In genomic region chr5:147641452-147641851, GRCm38 (mm10) we compare ENCODE assay signal across 22 mouse cellular contexts.
DNase-seq lines count a peak whose midpoint lies in the region; ATAC-seq and TF ChIP-seq lines count a peak whose summit lies in the region.
"Had no signal": no experiment of that assay in that cellular context is flagged by ENCODE, and none has a peak within 500 bp of the region (broad histone marks: within the 10 kb centered on the region; RNA-seq: fewer than 3 reads in every experiment).

No protein-coding gene starts in this region.

- peaks cover 22% of the 10 kb centered on the region for H3K4me1 ChIP-seq in heart, embryonic 10.5 days
- H3K4me1 ChIP-seq in kidney, embryonic 15.5 days, result peaks cover 26% of the 10 kb centered on the region
- H3K4me1 ChIP-seq in lung, adult 2 months (ENCODE audit: control insufficient read depth, insufficient read depth, low read length), result peaks cover 23% of the 10 kb centered on the region

- no peak for TF ChIP-seq CTCF in lung, adult 2 months (IDR thresholded peaks at IDR 0.05; ENCODE audit: insufficient read depth, low read length)

- WGBS in heart, embryonic 10.5 days, result 60% methylated on average over 7 of the region's 7 CpGs
- 38% methylated on average over 7 of the region's 7 CpGs for WGBS in kidney, embryonic 15.5 days
- WGBS in lung, adult 2 months, result 32% methylated on average over 7 of the region's 7 CpGs

- H3K4me3 ChIP-seq in heart, embryonic 10.5 days, result no peak overlapping the region
- no peak overlapping the region for H3K4me3 ChIP-seq in kidney, embryonic 15.5 days (replicated peaks)
- H3K4me3 ChIP-seq in lung, adult 2 months (replicated peaks; ENCODE audit: extremely low read depth, low read depth, low read length), result no peak overlapping the region
- H3K4me3 ChIP-seq: embryonic facial prominence, embryonic 15.5 days; forebrain, embryonic 15.5 days; hindbrain, embryonic 12.5 days; midbrain, embryonic 15.5 days; myocyte had no signal

- no peak overlapping the region for H3K4me2 ChIP-seq in kidney, embryonic 15.5 days
- H3K4me2 ChIP-seq: embryonic facial prominence, embryonic 15.5 days; forebrain, embryonic 15.5 days; hindbrain, embryonic 12.5 days; midbrain, embryonic 15.5 days had no signal

- DNase-seq in heart, embryonic 10.5 days (ENCODE audit: low spot score), result no peak
- no peak for DNase-seq in heart, postnatal 4 days
- peak; percentile 25 to 60 for DNase-seq in kidney, postnatal 25 days
- peak; percentile 31 for DNase-seq in lung, postnatal 10 days
- no peak for DNase-seq in lung, adult 2 months
- peak; percentile 35 for DNase-seq in lung, postnatal 36 days
- DNase-seq in retina, embryonic 14.5 days (ENCODE audit: low spot score), result no peak
- DNase-seq: adrenal gland, postnatal 25 days; cerebellum, adult 9-10 months; gastrocnemius, postnatal 10 days; heart, adult 18-20 months; right cerebral cortex, adult 18-20 months; right cerebral cortex, postnatal 4 days; thymus, postnatal 14 days had no signal

- no peaks in the 10 kb centered on the region for H3K27me3 ChIP-seq in heart, embryonic 10.5 days (ENCODE audit: insufficient read depth, poor library complexity, severe bottlenecking)
- no peaks in the 10 kb centered on the region for H3K27me3 ChIP-seq in kidney, embryonic 15.5 days
- H3K27me3 ChIP-seq: embryonic facial prominence, embryonic 15.5 days; forebrain, embryonic 15.5 days; hindbrain, embryonic 12.5 days; midbrain, embryonic 15.5 days had no signal

- no peaks in the 10 kb centered on the region for H3K9me3 ChIP-seq in heart, embryonic 10.5 days
- H3K9me3 ChIP-seq in kidney, embryonic 15.5 days (replicated peaks), result no peaks in the 10 kb centered on the region
- H3K9me3 ChIP-seq: embryonic facial prominence, embryonic 15.5 days; forebrain, embryonic 15.5 days; hindbrain, embryonic 12.5 days; midbrain, embryonic 15.5 days had no signal

- ATAC-seq in kidney, embryonic 15.5 days (replicated peaks; ENCODE audit: low FRiP score), result no peak
- ATAC-seq: forebrain, embryonic 15.5 days; intestine, postnatal 0 days; midbrain, embryonic 15.5 days had no signal

- no peak overlapping the region for H3K9ac ChIP-seq in kidney, embryonic 15.5 days
- H3K9ac ChIP-seq: embryonic facial prominence, embryonic 15.5 days; forebrain, embryonic 15.5 days; hindbrain, embryonic 12.5 days; liver, embryonic 14.5 days; midbrain, embryonic 15.5 days had no signal

- TF ChIP-seq POLR2A in lung, adult 2 months (IDR thresholded peaks at IDR 0.05; ENCODE audit: borderline replicate concordance, extremely low read depth, low read depth, low read length), result no peak

- peak overlapping the region; percentile 43; the same call in 1 of the 2 replicates for H3K27ac ChIP-seq in heart, embryonic 10.5 days
- H3K27ac ChIP-seq in kidney, embryonic 15.5 days, result no peak overlapping the region
- H3K27ac ChIP-seq: embryonic facial prominence, embryonic 15.5 days; forebrain, embryonic 15.5 days; hindbrain, embryonic 12.5 days; liver, embryonic 14.5 days; midbrain, embryonic 15.5 days had no signal

- no peaks in the 10 kb centered on the region for H3K36me3 ChIP-seq in heart, embryonic 10.5 days
- no peaks in the 10 kb centered on the region for H3K36me3 ChIP-seq in kidney, embryonic 15.5 days
- H3K36me3 ChIP-seq: embryonic facial prominence, embryonic 15.5 days; forebrain, embryonic 15.5 days; hindbrain, embryonic 12.5 days; midbrain, embryonic 15.5 days had no signal

Comparison
In these comparisons a context has a peak if more than half of its experiments do, and no peak if none do; other contexts are left out.
1. DNase-seq: peak in kidney, postnatal 25 days (2 of 2), lung, postnatal 10 days (single experiment) and lung, postnatal 36 days (single experiment); none in heart, embryonic 10.5 days (single experiment), heart, postnatal 4 days (single experiment), lung, adult 2 months (single experiment) and retina, embryonic 14.5 days (single experiment).